Mouse (Mus musculus): ENCODE results near the gene Igfbp2.

The Igfbp2 gene

GRCm38 (mm10) chr1:72823751-72824706 is at the start of gene Igfbp2:
Igfbp2 (plus strand) TSS chr1:72824503.
- peak; percentile 46 for DNase-seq (ENCODE audit: low read depth, low spot score)

- no peak for DNase-seq (ENCODE audit: low read depth, low spot score)
Observed at GRCm38 (mm10) chr1:72778789-72779188, 45.5 kb upstream of the Igfbp2 start.

GRCm38 (mm10) chr1:72780720-72781119 is 43.6 kb upstream of the Igfbp2 start:
- no peak for DNase-seq (ENCODE audit: low read depth, low spot score)

- DNase-seq (ENCODE audit: low read depth, low spot score), result no peak
Observed at GRCm38 (mm10) chr1:72783341-72783740, 41.0 kb upstream of the Igfbp2 start.

- DNase-seq (ENCODE audit: low read depth, low spot score), result no peak
Observed at GRCm38 (mm10) chr1:72784018-72784417, 40.3 kb upstream of the Igfbp2 start.

GRCm38 (mm10) chr1:72790670-72791069 is 33.6 kb upstream of the Igfbp2 start:
- no peak for DNase-seq (ENCODE audit: low read depth, low spot score)

- no peak for DNase-seq (ENCODE audit: low read depth, low spot score)
Observed at GRCm38 (mm10) chr1:72791743-72792142, 32.6 kb upstream of the Igfbp2 start.

- no peak for DNase-seq (ENCODE audit: low read depth, low spot score)
Observed at GRCm38 (mm10) chr1:72792262-72792661, 32.0 kb upstream of the Igfbp2 start.

GRCm38 (mm10) chr1:72793230-72793629 is 31.1 kb upstream of the Igfbp2 start:
- DNase-seq (ENCODE audit: low read depth, low spot score), result no peak

- no peak for DNase-seq (ENCODE audit: low read depth, low spot score)
Observed at GRCm38 (mm10) chr1:72796128-72796527, 28.2 kb upstream of the Igfbp2 start.

- no peak for DNase-seq (ENCODE audit: low read depth, low spot score)
Observed at GRCm38 (mm10) chr1:72797102-72797665, 27.1 kb upstream of the Igfbp2 start.

- DNase-seq (ENCODE audit: low read depth, low spot score), result no peak
Observed at GRCm38 (mm10) chr1:72798441-72798840, 25.9 kb upstream of the Igfbp2 start.

- no peak for DNase-seq (ENCODE audit: low read depth, low spot score)
Observed at GRCm38 (mm10) chr1:72804031-72804430, 20.3 kb upstream of the Igfbp2 start.

GRCm38 (mm10) chr1:72805037-72805436 is 19.3 kb upstream of the Igfbp2 start:
- DNase-seq (ENCODE audit: low read depth, low spot score), result no peak

GRCm38 (mm10) chr1:72805476-72806043 is 18.7 kb upstream of the Igfbp2 start:
- no peak for DNase-seq (ENCODE audit: low read depth, low spot score)

GRCm38 (mm10) chr1:72806044-72806584 is 18.2 kb upstream of the Igfbp2 start:
- DNase-seq (ENCODE audit: low read depth, low spot score), result peak; percentile 65

GRCm38 (mm10) chr1:72809304-72809703 is 15.0 kb upstream of the Igfbp2 start:
- no peak for DNase-seq (ENCODE audit: low read depth, low spot score)

GRCm38 (mm10) chr1:72809951-72810675 is 14.2 kb upstream of the Igfbp2 start:
- DNase-seq (ENCODE audit: low read depth, low spot score), result no peak

GRCm38 (mm10) chr1:72811061-72811460 is 13.2 kb upstream of the Igfbp2 start:
- DNase-seq (ENCODE audit: low read depth, low spot score), result no peak

- DNase-seq (ENCODE audit: low read depth, low spot score), result no peak
Observed at GRCm38 (mm10) chr1:72813089-72813638, 11.1 kb upstream of the Igfbp2 start.

Measured in WW6 (cell line).